Comparison of ENCODE assay signal across 11 mouse cellular contexts in genomic region chr1:171619001-171619400, GRCm38 (mm10). TPM values are rescaled to one million over a fixed set of nuclear protein-coding genes. Genes with fewer than 3 reads are reported as not detected.
DNase-seq lines count a peak whose midpoint lies in the region; ATAC-seq and TF ChIP-seq lines count a peak whose summit lies in the region.
"Had no signal": no experiment of that assay in that cellular context is flagged by ENCODE, and none has a peak within 500 bp of the region (broad histone marks: within the 10 kb centered on the region; RNA-seq: fewer than 3 reads in every experiment).

No protein-coding gene starts in this region.

- H3K4me3 ChIP-seq in kidney, adult 2 months (ENCODE audit: insufficient read depth, low read depth, low read length): no peak overlapping the region
- H3K4me3 ChIP-seq in liver, embryonic 15.5 days (replicated peaks): no peak overlapping the region
- no peak overlapping the region for H3K4me3 ChIP-seq in midbrain, embryonic 14.5 days (replicated peaks; ENCODE audit: low read depth, low read length)
- H3K4me3 ChIP-seq in midbrain, embryonic 13.5 days (replicated peaks): no peak overlapping the region
- no peak overlapping the region for H3K4me3 ChIP-seq in limb, embryonic 10.5 days

- H3K36me3 ChIP-seq in kidney, adult 2 months (ENCODE audit: control insufficient read depth, insufficient read depth, low read length): no peaks in the 10 kb centered on the region
- no peaks in the 10 kb centered on the region for H3K36me3 ChIP-seq in liver, embryonic 15.5 days (replicated peaks)
- H3K36me3 ChIP-seq in midbrain, embryonic 14.5 days (ENCODE audit: control insufficient read depth, insufficient read depth, low read length): no peaks in the 10 kb centered on the region
- no peaks in the 10 kb centered on the region for H3K36me3 ChIP-seq in midbrain, embryonic 13.5 days
- H3K36me3 ChIP-seq in limb, embryonic 10.5 days: no peaks in the 10 kb centered on the region
- H3K36me3 ChIP-seq: G1E had no signal

- H3K27ac ChIP-seq in kidney, adult 2 months (ENCODE audit: insufficient read depth, low read depth, low read length): no peak overlapping the region
- no peak overlapping the region for H3K27ac ChIP-seq in liver, embryonic 15.5 days (replicated peaks)
- H3K27ac ChIP-seq in midbrain, embryonic 14.5 days (replicated peaks; ENCODE audit: low read depth, low read length): no peak overlapping the region
- no peak overlapping the region for H3K27ac ChIP-seq in midbrain, embryonic 13.5 days
- no peak overlapping the region for H3K27ac ChIP-seq in limb, embryonic 10.5 days

- no peaks in the 10 kb centered on the region for H3K4me1 ChIP-seq in kidney, adult 2 months (ENCODE audit: control insufficient read depth, insufficient read depth, low read length)
- H3K4me1 ChIP-seq in liver, embryonic 15.5 days (replicated peaks): no peaks in the 10 kb centered on the region
- no peaks in the 10 kb centered on the region for H3K4me1 ChIP-seq in midbrain, embryonic 14.5 days (ENCODE audit: control insufficient read depth, insufficient read depth, low read length)
- no peaks in the 10 kb centered on the region for H3K4me1 ChIP-seq in midbrain, embryonic 13.5 days (replicated peaks)
- H3K4me1 ChIP-seq in limb, embryonic 10.5 days: no peaks in the 10 kb centered on the region

- H3K9ac ChIP-seq in liver, embryonic 15.5 days: no peak overlapping the region
- no peak overlapping the region for H3K9ac ChIP-seq in midbrain, embryonic 14.5 days (replicated peaks; ENCODE audit: low read length)
- H3K9ac ChIP-seq in midbrain, embryonic 13.5 days (replicated peaks): no peak overlapping the region

- peak; percentile 33 for DNase-seq in kidney, adult 2 months
- DNase-seq in kidney, postnatal 10 days: no peak
- DNase-seq in T-cell, adult 2 months (ENCODE audit: low spot score): peak; percentile 25
- peak; percentile 19 for DNase-seq in right cerebral cortex, postnatal 14 days
- no peak for DNase-seq in midbrain, embryonic 14.5 days
- DNase-seq in limb, embryonic 10.5 days (ENCODE audit: low spot score): no peak
- DNase-seq: cerebellum, adult 11 months had no signal

- H3K4me2 ChIP-seq in liver, embryonic 15.5 days: no peak overlapping the region
- H3K4me2 ChIP-seq in midbrain, embryonic 14.5 days (ENCODE audit: low read length): no peak overlapping the region
- no peak overlapping the region for H3K4me2 ChIP-seq in midbrain, embryonic 13.5 days (replicated peaks)
- H3K4me2 ChIP-seq: midbrain, embryonic 11.5 days had no signal

- peak; percentile 44 for ATAC-seq in liver, embryonic 15.5 days (ENCODE audit: insufficient read depth)
- ATAC-seq in midbrain, embryonic 14.5 days (ENCODE audit: low FRiP score, low TSS enrichment): no peak
- no peak for ATAC-seq in midbrain, embryonic 13.5 days

- no peak for TF ChIP-seq POLR2A in kidney, adult 2 months (IDR thresholded peaks at IDR 0.05; ENCODE audit: low read depth, low read length)

- no peaks in the 10 kb centered on the region for H3K27me3 ChIP-seq in kidney, adult 2 months (replicated peaks; ENCODE audit: control insufficient read depth, insufficient read depth, low read length)
- H3K27me3 ChIP-seq in liver, embryonic 15.5 days: no peaks in the 10 kb centered on the region
- no peaks in the 10 kb centered on the region for H3K27me3 ChIP-seq in midbrain, embryonic 14.5 days (ENCODE audit: control insufficient read depth, insufficient read depth, low read length)
- no peaks in the 10 kb centered on the region for H3K27me3 ChIP-seq in midbrain, embryonic 13.5 days
- no peaks in the 10 kb centered on the region for H3K27me3 ChIP-seq in limb, embryonic 10.5 days (ENCODE audit: low read depth, poor library complexity, severe bottlenecking)

- 72% methylated on average over 8 of the region's 8 CpGs for WGBS in kidney, adult 2 months
- 43% methylated on average over 8 of the region's 8 CpGs for WGBS in liver, embryonic 15.5 days (ENCODE audit: insufficient replicate concordance)
- WGBS in midbrain, embryonic 14.5 days: 86% methylated on average over 8 of the region's 8 CpGs
- 85% methylated on average over 8 of the region's 8 CpGs for WGBS in midbrain, embryonic 13.5 days
- 93% methylated on average over 8 of the region's 8 CpGs for WGBS in limb, embryonic 10.5 days

- H3K9me3 ChIP-seq in liver, embryonic 15.5 days (replicated peaks): no peaks in the 10 kb centered on the region
- H3K9me3 ChIP-seq in midbrain, embryonic 14.5 days (ENCODE audit: control insufficient read depth, low read length): no peaks in the 10 kb centered on the region
- H3K9me3 ChIP-seq in midbrain, embryonic 13.5 days: no peaks in the 10 kb centered on the region
- H3K9me3 ChIP-seq in limb, embryonic 10.5 days (replicated peaks): no peaks in the 10 kb centered on the region

- no peak for TF ChIP-seq CTCF in kidney, adult 2 months (conservative IDR thresholded peaks at IDR 0.05; ENCODE audit: insufficient read depth, insufficient read length, low read depth, low read length)

RNA-seq across cellular contexts. Expression of gene Ly9, which starts 11.8 kb away (rescaled TPM):
- polyA plus RNA-seq in kidney, adult 2 months (2012; rRNA removed): 0.54 and 2.2 TPM in 2 replicates
- 1.2 and 1.3 TPM in 2 replicates for polyA plus RNA-seq in liver, embryonic 15.5 days (2015; fragmentation: Nextera tagmentation; extraction: Ambion mirVana)
- not detected in 2 replicates for polyA plus RNA-seq in midbrain, embryonic 14.5 days (2014; fragmentation: Nextera tagmentation; extraction: Ambion mirVana)
- not detected in 2 replicates for polyA plus RNA-seq in midbrain, embryonic 13.5 days (2015; fragmentation: Nextera tagmentation; extraction: Ambion mirVana)
- polyA plus RNA-seq in limb, embryonic 10.5 days (2016; fragmentation: Nextera tagmentation; extraction: Ambion mirVana): not detected in 2 replicates
- polyA plus RNA-seq: G1E; midbrain, embryonic 11.5 days had no signal

RNA-seq across cellular contexts. Expression of gene Slamf7, which starts 33.8 kb away (rescaled TPM):
- polyA plus RNA-seq in kidney, adult 2 months (2012; rRNA removed): 1.1 and 1.5 TPM in 2 replicates
- 0.69 and 1.1 TPM in 2 replicates for polyA plus RNA-seq in liver, embryonic 15.5 days (2015; fragmentation: Nextera tagmentation; extraction: Ambion mirVana)
- polyA plus RNA-seq in midbrain, embryonic 14.5 days (2014; fragmentation: Nextera tagmentation; extraction: Ambion mirVana): 0.24 TPM in 1 of 2 replicates, not detected in the other
- polyA plus RNA-seq in midbrain, embryonic 13.5 days (2015; fragmentation: Nextera tagmentation; extraction: Ambion mirVana): not detected in 2 replicates
- polyA plus RNA-seq in limb, embryonic 10.5 days (2016; fragmentation: Nextera tagmentation; extraction: Ambion mirVana): not detected in 2 replicates
- polyA plus RNA-seq: G1E; midbrain, embryonic 11.5 days had no signal

Comparison
In these comparisons a context has a peak if more than half of its experiments do, and no peak if none do; other contexts are left out.
1. DNase-seq: peak in kidney, adult 2 months (single experiment), T-cell, adult 2 months (single experiment) and right cerebral cortex, postnatal 14 days (single experiment); none in kidney, postnatal 10 days (single experiment), midbrain, embryonic 14.5 days (single experiment) and limb, embryonic 10.5 days (single experiment).